Mouse (Mus musculus) olfactory bulb, adult 2 months (tissue): ENCODE measurements around the gene Brinp2. TPM values are rescaled to one million over a fixed set of nuclear protein-coding genes. Genes with fewer than 3 reads are reported as not detected.

ENCODE experiments used
- H3K27ac ChIP-seq: fragments of 200-500 bp; 2 replicates; pipeline ENCODE4 v1.5.1; 2012; ENCODE audit warnings: low read depth, low read length; ENCODE audit not compliant: insufficient read depth
- H3K4me1 ChIP-seq: fragments of 200-500 bp; 2 replicates; pipeline ENCODE4 v1.6.1; 2012; ENCODE audit warnings: low read length; ENCODE audit not compliant: control insufficient read depth, insufficient read depth
- H3K4me3 ChIP-seq: fragments of 200-500 bp; 2 replicates; pipeline ENCODE4 v1.5.1; 2012; ENCODE audit warnings: mild to moderate bottlenecking, low read depth, low read length, moderate library complexity; ENCODE audit not compliant: insufficient read depth
- CTCF ChIP-seq: fragments of 200-500 bp; IDR thresholded peaks from 2 replicates; pipeline ENCODE4 v1.5.1; 2012; ENCODE audit warnings: low read depth, mild to moderate bottlenecking, low read length, moderate library complexity; ENCODE audit not compliant: insufficient read depth
- POLR2A ChIP-seq: fragments of 200-500 bp; IDR thresholded peaks from 2 replicates; pipeline ENCODE4 v1.6.1; 2012; ENCODE audit warnings: mild to moderate bottlenecking, low read depth, low read length, moderate library complexity; ENCODE audit not compliant: insufficient read depth
- WGBS: fragments of 180-500 bp; shearing (Covaris S2); methylation state at CpG from one replicate; pipeline ENCODE4 v1.1.7; 2018; 5-methylcytosine and 5-hydroxymethylcytosine counted together
- polyA plus RNA-seq: library from polyadenylated mRNA; stranded (reverse); fragments of >200 nt; gene quantifications from 2 replicates; pipeline ENCODE4 v1.2.4, GENCODE M21; 2012; ENCODE audit warnings: low replicate concordance; ENCODE audit not compliant: missing spikeins, insufficient read depth, insufficient read length

The Brinp2 gene
- polyA plus RNA-seq, 1 experiment: not detected

GRCm38 (mm10) chr1:158214743-158215142 is 141.4 kb downstream of the Brinp2 start:
- H3K4me1 ChIP-seq: peaks cover 5% of the 10 kb centered on the region; the same call in 1 of the 2 replicates
- H3K4me3 ChIP-seq: no peak overlapping the region
- no peak for TF ChIP-seq CTCF
- 44% methylated on average over 5 of the region's 5 CpGs for WGBS
- no peak overlapping the region for H3K27ac ChIP-seq

GRCm38 (mm10) chr1:158213736-158214135 is 142.4 kb downstream of the Brinp2 start:
- Histone ChIP-seq H3K4me3 (no peak overlapping the region), H3K27ac (no peak overlapping the region), H3K4me1 (peaks cover 5% of the 10 kb centered on the region; the same call in 1 of the 2 replicates)
- WGBS: 44% methylated on average over 4 of the region's 4 CpGs
- TF ChIP-seq CTCF (no peak), POLR2A (no peak)

- 49% methylated on average over 2 of the region's 2 CpGs for WGBS
- no peak for TF ChIP-seq POLR2A
- no peak for TF ChIP-seq CTCF
- Histone ChIP-seq H3K27ac (no peak overlapping the region), H3K4me1 (no peaks in the 10 kb centered on the region), H3K4me3 (no peak overlapping the region)
Observed at GRCm38 (mm10) chr1:158207620-158208019, 148.5 kb downstream of the Brinp2 start.

GRCm38 (mm10) chr1:158202932-158203331 is 153.2 kb downstream of the Brinp2 start:
- Histone ChIP-seq H3K27ac (no peak overlapping the region), H3K4me1 (no peaks in the 10 kb centered on the region), H3K4me3 (no peak overlapping the region)
- TF ChIP-seq POLR2A (no peak), CTCF (no peak)
- WGBS: 53% methylated on average over 2 of the region's 2 CpGs

Other genes with a start within 250 kb of the Brinp2 start
- 178 and 202 TPM in 2 replicates for gene Astn1, start 5.9 kb upstream of the Brinp2 start, polyA plus RNA-seq